Mouse (Mus musculus) left cerebral cortex, adult 11 months (tissue): ENCODE measurements around the gene Exph5.

ENCODE experiments used
- DNase-seq: peaks from one replicate; pipeline ENCODE4 v3.0.0; 2022; ENCODE audit warnings: low spot score

The Exph5 gene

GRCm38 (mm10) chr9:53408548-53408947 is 107.1 kb downstream of the Exph5 start:
- DNase-seq = no peak

- no peak for DNase-seq
Measured at GRCm38 (mm10) chr9:53408953-53409361, 107.5 kb downstream of the Exph5 start.

- DNase-seq = no peak
Measured at GRCm38 (mm10) chr9:53409427-53409826, 108.0 kb downstream of the Exph5 start.

GRCm38 (mm10) chr9:53422133-53422896 is 120.8 kb downstream of the Exph5 start:
- no peak for DNase-seq

GRCm38 (mm10) chr9:53426726-53427125 is 125.3 kb downstream of the Exph5 start:
- DNase-seq = no peak
